In the genomic region with DNA sequence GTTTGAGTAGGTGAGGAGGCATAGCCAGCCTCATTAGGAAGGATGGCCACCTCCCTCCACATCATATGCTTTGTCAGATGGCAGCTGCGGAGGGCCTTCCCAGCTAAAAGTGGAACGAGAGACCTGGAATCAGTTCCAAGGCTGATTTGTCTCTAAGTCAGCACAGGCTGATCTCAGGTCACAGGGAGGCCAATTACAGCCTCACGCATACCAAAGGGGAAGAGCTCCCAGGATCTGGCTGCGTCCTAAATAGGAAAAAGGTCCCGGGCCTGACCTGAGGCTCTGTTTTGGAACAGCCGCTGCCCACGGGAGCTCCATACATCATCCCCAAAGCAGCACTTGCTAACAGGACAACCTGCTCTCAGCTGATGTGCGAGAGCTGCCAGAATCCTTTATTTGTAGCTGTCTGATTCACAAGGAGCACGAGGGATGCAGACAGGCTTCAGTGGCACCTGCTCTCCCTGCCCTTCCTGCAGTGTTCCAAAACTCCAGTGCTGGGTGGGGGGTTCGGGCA, we compare ENCODE assay signal across 8 mouse cellular contexts.
DNase-seq lines count a peak whose midpoint lies in the region.

No protein-coding gene starts in this region.

- H3K4me3 ChIP-seq in heart, embryonic 10.5 days, result no peak overlapping the region

- peaks cover 48% of the 10 kb centered on the region for H3K4me1 ChIP-seq in heart, embryonic 10.5 days

- H3K9me3 ChIP-seq in heart, embryonic 10.5 days, result no peaks in the 10 kb centered on the region

- peak; percentile 48 to 49 for DNase-seq in frontal cortex, postnatal 36 days (ENCODE audit: low spot score in 2 of 2)
- no peak for DNase-seq in frontal cortex, postnatal 14 days (ENCODE audit: low spot score in 2 of 2)
- DNase-seq in right cerebral cortex, postnatal 25 days, result peak; percentile 41
- DNase-seq in right cerebral cortex, postnatal 10 days (ENCODE audit: low spot score in 2 of 2), result no peak
- peak; percentile 83 for DNase-seq in heart, embryonic 10.5 days (ENCODE audit: low spot score)
- DNase-seq in neural tube, embryonic 10.5 days (ENCODE audit: extremely low spot score, low spot score), result peak; percentile 37
- DNase-seq in urinary bladder, adult 2 months (ENCODE audit: low spot score), result no peak
- DNase-seq in layer of hippocampus, adult 8-10 months (ENCODE audit: low spot score in 2 of 2), result no peak

- H3K36me3 ChIP-seq in heart, embryonic 10.5 days, result peaks cover 18% of the 10 kb centered on the region

- 28% methylated on average over 10 of the region's 10 CpGs for WGBS in heart, embryonic 10.5 days

- H3K27me3 ChIP-seq in heart, embryonic 10.5 days (ENCODE audit: insufficient read depth, poor library complexity, severe bottlenecking), result no peaks in the 10 kb centered on the region

- H3K27ac ChIP-seq in heart, embryonic 10.5 days, result peak overlapping the region; percentile 81

Comparison
In these comparisons a context has a peak if more than half of its experiments do, and no peak if none do; other contexts are left out.
1. DNase-seq: peak in frontal cortex, postnatal 36 days (2 of 2), right cerebral cortex, postnatal 25 days (single experiment), heart, embryonic 10.5 days (single experiment) and neural tube, embryonic 10.5 days (single experiment); none in frontal cortex, postnatal 14 days (0 of 2), right cerebral cortex, postnatal 10 days (0 of 2), urinary bladder, adult 2 months (single experiment) and layer of hippocampus, adult 8-10 months (0 of 2).